Mouse (Mus musculus) thymus, postnatal 4 days (tissue): Measurements from ENCODE around the gene Clec2d.

ENCODE experiments used
- DNase-seq: peaks from one replicate; pipeline ENCODE4 v3.0.0; 2021

Clec2d gene

DNA sequence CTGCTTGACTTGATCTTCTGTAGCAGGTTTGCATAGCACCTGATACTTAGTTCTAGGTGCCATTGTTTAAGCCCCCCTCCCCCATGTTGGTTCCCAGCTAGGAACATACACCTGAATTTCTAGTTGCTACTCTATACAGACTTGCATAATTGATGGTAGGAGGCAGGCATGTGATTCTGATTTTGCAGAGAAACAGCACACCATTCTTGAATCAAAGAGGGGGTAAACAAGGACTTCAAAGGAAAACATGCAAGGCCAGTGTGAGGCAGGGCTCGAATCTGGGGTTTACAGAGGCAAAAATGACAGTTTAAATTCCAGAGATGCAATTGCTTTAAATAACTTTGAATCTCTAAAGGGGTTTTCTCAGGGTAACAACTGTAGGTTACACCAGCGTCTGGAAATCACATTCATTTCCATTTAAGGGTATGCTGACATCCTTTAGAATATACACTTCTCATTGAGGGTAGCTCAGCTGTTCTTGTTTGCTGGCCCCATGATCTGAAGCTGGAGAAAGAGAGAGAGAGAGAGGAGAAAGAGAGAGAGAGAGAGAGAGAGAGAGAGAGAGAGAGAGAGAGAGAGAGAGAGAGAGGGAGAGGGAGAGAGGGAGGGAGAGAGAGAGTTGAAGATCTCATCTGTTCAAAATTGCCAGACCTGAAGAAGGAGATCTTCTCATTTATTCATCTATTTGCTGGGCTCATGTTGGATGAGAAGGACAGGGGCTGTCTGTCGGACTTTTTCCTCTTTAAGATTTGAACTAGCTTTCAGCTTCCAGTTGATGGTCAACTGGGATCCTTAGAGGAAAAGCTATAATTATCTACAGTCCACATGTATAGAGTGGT is 48.7 kb downstream of the Clec2d start:
- DNase-seq, result no peak

- no peak for DNase-seq
Observed at GRCm38 (mm10) chr6:129229774-129230578, 49.6 kb downstream of the Clec2d start.

GRCm38 (mm10) chr6:129232005-129232841 is 51.8 kb downstream of the Clec2d start:
- DNase-seq, result no peak

DNA sequence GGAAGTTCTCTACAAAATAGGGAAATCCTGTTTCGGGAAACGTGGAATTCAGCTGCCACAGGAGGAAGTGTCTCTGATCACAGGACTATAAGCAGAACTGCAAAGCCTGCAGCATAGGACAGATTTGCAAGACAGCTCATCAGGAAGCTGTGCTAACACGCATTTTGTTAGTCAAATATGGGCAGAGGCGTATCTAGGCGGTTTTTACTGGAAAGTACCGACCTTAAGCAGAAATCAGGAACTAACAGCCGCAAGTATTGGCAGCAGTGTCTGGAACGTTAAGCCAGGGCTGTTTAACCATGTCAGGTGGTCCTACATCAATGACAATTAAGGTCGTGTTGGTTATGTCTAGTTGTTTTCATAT is 52.4 kb downstream of the Clec2d start:
- DNase-seq, result peak; percentile 42

DNA sequence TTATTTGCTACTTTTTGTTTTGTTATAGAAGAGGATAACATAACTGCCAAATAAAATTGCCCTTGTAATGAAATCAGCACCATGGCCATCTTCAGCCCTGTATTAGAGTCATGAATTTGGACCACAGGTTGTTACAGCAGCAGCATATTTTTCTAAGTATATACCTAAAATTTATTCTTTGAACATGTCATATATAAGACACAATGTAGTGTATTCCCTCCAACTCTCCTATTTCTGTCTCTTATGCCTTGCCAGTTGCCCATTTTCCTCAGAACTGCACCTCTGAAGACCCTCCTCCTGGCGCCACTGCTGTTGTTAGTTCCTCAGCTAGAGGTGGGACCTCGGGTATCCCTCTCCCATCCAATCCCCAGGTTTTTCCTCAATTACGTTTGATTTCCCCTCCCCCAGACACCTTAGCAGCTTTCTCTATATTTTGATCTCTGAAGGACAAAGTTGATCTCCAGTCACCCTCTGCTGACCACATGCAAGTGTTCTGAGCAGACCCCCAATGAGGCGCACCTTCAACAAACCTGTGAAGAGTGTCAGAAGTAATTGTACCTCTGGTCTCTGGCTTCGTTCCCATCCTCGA is 53.0 kb downstream of the Clec2d start:
- DNase-seq, result peak; percentile 40

GRCm38 (mm10) chr6:129233955-129234369 is 53.5 kb downstream of the Clec2d start:
- DNase-seq, result no peak

DNA sequence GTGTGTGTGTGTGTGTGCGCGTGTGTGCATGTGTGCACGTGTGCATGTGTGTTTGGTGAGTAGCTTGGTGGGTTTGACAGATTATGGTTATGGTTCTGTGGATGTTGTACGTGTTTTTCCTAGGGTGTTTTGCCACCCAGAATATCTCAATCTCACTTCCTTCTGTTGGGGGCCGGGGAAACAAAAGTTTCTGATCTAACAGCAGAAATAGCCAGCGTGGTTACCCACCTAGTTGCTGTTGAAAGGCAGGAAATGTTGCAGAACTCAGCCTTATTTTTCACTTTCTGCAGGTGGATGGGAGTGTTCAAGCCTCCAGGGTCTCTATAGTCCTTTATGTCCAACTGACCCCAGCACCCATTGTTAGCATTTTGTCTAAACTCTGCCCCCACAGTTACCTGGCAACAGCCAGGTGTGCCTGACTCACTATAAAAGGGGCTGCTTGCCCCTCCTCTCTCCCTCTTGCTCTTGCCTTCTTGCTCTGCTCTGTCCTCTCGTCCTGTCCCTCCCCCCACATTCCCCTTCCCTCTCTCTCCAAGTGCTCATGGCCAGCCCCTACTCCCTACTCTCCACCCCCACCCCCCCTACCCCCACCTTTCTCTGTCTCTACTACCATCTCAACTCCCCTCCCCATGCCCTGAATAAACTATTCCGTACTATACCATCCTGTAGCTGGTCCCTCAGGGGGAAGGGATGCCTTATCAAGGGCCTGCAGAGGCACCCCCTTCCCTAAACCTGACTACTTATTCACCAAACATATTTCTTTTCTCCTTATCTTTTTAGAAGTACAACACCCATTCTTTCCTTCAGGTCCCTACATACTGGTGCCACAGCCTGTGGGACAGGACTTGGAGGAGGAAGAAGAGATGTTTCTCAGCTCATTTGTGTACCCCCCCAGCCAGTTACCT is 54.3 kb downstream of the Clec2d start:
- DNase-seq, result peak; percentile 55

DNA sequence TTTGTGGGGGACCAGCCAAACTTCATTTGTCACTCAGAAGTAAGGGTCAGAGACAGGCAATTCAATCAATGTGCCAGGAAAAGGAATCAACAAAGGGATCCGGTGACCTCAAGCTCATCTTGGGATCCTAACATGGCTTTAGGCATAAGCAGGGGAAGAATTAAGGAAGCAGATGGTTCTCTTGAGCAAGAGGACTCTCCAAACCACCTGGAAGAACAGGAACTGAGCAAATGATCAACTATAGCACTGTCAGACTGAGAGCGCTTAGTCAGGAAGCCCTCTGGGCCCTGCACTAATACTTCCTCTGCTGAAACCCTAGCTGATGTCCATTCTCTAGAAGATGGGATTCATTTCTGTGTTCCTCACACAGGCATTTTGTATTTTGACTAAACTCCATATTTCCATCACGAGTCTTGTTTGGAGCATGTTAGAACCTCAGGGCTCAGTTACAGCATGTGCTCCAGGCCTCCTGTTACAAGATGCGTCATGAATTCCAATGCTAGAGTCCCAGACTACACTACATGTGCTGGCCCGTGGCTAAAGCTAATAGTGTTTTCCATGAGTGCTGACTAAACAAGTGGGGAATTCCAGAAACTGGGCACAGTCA is 55.5 kb downstream of the Clec2d start:
- DNase-seq, result no peak
